Mouse (Mus musculus): Measurements from ENCODE around the gene Gm10181.

DNA sequence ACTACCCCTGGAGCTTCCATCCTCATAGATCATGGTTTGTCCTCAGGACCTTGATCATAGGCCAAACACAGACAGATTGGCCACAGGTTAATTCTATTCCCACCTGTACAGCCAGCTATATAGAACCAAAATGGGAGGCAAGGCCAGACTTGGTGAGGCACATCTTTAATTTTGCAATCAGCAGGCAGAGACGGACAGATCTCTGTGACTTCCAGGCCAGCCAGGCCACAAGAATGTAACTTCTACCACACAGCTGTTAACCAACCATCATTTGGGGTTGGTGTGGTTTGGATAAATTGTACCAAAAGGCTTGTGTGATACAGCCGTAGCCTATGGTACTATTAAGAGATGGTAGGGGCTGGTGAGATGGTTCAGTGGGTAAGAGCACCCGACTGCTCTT is 44.9 kb upstream of the Gm10181 start:
- TF ChIP-seq POLR2A (IDR thresholded peaks at IDR 0.05; ENCODE audit: low read depth, low read length) (no peak), TBP (conservative IDR thresholded peaks at IDR 0.05; ENCODE audit: low read depth, low read length) (no peak), CTCF (conservative IDR thresholded peaks at IDR 0.05 in 1 of 2, IDR thresholded peaks at IDR 0.05 in 1 of 2; ENCODE audit: low read depth in 2 of 2, low read length in 2 of 2) (no peak), USF2 (conservative IDR thresholded peaks at IDR 0.05; ENCODE audit: low read depth, low read length) (no peak), IRF4 (IDR thresholded peaks at IDR 0.05; ENCODE audit: low read depth, low read length) (no peak), CHD2 (IDR thresholded peaks at IDR 0.05; ENCODE audit: low read length) (no peak), ELF1 (IDR thresholded peaks at IDR 0.05; ENCODE audit: low read depth, low read length) (no peak), ETS1 (conservative IDR thresholded peaks at IDR 0.05; ENCODE audit: low read depth, low read length) (no peak), RAD21 (IDR thresholded peaks at IDR 0.05; ENCODE audit: low read depth, low read length) (no peak), SIN3A (IDR thresholded peaks at IDR 0.05; ENCODE audit: low read length) (no peak), EP300 (IDR thresholded peaks at IDR 0.05; ENCODE audit: low read length) (no peak), E2F4 (IDR thresholded peaks at IDR 0.05; ENCODE audit: insufficient replicate concordance, low read depth, low read length) (no peak)

Data from CH12.LX (cell line).